Mouse (Mus musculus) cerebellum, adult 9-11 months (tissue): Measurements from ENCODE around the gene Hist1h2bh.

Experiments
- DNase-seq: peaks from one replicate; pipeline ENCODE4 v3.0.0; 2022

The Hist1h2bh gene

DNA sequence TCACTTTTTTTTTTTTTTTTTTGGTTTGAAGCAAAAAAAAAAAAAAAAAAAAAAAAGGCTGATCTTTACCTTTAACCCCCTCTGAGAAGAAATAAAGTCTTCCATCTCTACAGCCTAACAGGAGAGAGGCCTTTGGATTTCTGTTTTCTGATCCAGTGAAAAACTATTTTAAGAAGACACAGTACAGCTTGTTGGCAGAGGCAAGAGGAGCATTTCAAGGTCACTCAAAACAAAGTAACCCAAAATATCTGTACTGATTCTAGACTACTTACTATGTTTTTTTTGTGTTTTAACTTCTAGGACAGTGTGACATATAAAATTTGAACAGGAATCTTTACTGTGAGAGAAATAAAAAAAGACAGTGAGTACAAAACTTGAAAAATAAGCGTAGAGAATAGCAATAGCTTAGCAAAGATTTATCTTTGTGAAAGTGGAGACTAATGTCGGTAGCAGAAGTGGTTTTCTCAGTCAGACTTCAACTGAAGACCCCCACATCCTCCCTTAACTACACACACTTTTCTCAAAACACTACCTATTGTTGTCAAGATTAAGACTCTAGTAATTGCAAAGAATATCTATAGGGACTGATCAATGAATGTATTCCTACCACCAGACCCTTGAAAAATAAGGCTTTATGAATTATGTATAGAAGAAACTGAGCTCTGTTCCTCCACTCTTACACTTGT, 13.6 kb downstream of the Hist1h2bh start:
- no peak for DNase-seq

DNA sequence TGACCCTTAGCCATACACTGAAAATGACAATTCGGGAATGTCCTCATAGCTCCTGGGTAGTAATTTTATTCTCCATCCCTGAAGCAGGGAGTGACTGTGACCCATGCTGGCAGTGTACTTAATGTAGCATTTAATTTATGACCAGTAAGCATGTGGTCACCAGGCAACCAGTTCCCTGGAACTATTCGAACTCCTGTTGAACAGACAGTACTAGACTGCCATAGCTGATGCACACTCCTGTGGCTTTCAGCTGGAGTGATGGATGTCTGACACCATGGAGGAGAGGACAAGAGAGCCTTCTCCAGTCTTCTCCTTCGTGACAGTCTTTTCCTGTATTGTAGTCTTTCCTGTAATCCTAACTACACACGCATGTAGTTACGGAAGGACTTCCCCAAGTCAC, 14.2 kb downstream of the Hist1h2bh start:
- no peak for DNase-seq

DNA sequence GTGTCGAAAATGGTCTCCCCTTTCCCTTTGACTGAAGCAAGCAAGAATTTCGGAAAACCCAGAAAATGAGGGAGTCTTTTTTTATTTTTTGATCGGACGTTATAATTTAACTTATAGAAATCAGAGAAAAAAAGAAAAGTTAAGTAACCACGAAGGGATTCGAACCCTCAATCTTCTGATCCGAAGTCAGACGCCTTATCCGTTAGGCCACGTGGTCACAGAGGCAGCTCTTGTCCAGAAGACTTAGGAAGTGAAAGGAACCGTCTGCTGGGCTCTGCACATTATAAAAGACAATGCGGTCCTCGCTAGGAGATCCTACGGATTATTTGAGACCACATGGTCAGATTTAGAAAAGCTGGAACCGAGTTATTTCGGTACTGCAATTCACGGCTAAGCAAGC, 16.9 kb downstream of the Hist1h2bh start:
- peak; percentile 89 for DNase-seq

DNA sequence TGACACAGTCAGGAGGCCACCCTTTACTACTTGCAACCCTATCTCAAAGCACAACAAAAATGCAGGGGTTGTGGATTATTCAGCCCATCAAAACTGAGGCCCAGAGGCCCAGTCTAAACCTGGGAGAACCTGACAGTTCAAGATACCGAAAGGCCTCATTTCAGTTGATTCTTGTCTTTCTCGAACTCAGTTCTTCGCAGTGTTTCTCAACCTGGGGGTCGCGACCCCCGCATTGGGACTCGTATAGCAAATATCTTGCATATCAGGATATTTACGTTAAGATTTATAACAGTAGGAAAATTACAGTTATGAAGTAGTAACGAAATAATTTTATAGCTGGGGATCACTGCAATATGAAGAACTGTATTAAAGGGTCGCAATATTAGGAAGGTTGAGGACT, 17.3 kb downstream of the Hist1h2bh start:
- DNase-seq, result no peak

DNA sequence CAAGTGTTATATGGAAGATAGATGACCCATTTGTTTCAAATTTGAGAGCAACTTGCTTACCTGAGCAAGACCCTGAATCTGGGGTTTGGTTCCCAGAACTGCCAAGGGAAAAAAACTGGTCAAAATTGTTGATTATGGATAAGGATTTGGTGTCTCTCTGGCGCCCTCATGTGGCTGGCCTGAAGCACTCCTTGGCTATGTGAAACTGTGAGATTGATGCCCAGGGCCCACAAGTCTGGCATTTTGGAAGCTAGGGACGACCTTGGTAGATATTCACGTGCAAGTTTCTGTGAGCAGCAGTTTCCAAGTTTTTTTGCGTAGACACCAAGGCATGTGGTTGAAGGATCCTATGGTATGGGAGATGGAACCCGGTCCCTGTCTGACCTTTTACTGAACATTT, 18.5 kb downstream of the Hist1h2bh start:
- DNase-seq, result peak; percentile 70

DNA sequence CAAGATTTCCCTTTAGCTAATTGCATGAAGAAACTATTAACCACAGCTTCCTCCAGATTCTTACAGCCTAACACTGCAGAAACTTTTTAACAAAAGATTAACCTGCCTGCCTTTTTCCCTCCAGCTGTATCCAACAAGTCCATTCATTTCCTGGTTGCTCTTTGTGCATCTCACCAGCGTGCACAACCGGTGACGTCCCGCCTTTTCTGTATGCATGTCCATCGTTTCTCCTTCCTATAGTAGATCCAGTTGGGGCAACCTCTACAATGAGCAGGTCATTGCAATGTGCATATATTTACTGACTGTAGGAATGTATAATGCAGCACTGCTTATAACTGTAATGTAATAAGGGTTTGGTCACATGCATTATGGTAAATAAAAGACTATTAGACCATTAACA, 19.2 kb downstream of the Hist1h2bh start:
- no peak for DNase-seq

DNA sequence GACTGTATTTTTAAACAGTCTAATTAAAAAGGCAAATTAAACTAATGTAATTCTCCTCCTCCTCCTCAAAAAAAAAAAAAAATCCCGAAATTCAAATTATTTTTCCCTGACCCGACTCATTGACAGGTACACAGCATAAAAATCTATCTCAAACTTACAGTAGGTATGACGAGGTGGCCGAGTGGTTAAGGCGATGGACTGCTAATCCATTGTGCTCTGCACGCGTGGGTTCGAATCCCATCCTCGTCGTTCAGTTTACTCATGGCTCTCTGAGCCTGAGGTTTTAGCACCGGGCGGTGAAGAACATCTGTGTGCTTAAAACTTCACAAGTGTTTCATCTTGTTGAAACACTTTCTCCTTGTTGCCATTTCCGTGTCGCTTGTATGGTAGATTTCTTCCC, 21.5 kb downstream of the Hist1h2bh start:
- DNase-seq, result peak; percentile 70

DNA sequence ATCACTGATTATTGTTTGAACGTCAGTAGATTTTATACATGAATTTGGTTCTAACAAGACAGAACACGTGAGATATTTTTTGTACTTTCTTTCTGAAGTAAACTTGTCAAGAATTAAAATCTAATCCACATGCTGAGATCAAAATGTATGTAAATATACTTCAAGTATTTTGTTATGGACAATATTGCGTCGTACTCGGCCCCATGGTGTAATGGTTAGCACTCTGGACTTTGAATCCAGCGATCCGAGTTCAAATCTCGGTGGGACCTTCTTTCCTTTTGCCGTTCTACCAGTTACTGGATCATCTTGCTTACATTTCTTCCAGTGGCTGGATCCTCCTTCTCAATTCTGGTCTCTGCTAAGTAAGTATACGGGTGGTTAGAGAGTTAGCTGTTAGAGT, 23.8 kb downstream of the Hist1h2bh start:
- peak; percentile 77 for DNase-seq

DNA sequence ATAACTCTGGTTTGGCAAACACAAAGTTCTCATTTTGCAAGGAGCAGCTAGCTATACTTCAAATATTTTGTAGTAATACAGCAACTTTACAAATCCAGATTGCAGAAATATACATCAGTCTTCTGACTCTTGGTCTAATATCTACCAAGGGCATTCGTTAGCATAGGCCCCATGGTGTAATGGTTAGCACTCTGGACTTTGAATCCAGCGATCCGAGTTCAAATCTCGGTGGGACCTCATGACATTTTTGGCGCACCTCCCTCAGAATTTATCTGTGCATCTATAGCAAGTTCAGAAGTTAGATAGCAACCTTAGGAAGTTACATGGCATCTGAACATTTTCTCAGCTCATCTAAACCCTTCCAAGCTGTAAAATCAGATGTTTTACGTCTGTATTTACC, 24.3 kb downstream of the Hist1h2bh start:
- peak; percentile 77 for DNase-seq

DNA sequence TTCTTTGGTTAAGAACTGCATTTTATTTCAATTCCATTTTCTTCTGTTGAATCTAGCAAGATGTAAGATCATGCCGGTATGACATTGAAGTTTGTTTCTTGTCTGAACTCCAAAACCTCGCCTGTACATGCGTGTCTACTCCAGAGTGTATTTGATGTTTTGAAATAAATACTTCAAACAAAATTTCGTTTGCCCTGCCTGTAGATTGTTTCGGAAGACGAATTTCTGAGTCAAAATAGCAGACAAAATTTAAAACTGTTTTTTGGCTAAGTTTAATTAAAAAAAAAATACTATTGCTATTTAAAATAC, 24.9 kb downstream of the Hist1h2bh start:
- DNase-seq, result no peak

DNA sequence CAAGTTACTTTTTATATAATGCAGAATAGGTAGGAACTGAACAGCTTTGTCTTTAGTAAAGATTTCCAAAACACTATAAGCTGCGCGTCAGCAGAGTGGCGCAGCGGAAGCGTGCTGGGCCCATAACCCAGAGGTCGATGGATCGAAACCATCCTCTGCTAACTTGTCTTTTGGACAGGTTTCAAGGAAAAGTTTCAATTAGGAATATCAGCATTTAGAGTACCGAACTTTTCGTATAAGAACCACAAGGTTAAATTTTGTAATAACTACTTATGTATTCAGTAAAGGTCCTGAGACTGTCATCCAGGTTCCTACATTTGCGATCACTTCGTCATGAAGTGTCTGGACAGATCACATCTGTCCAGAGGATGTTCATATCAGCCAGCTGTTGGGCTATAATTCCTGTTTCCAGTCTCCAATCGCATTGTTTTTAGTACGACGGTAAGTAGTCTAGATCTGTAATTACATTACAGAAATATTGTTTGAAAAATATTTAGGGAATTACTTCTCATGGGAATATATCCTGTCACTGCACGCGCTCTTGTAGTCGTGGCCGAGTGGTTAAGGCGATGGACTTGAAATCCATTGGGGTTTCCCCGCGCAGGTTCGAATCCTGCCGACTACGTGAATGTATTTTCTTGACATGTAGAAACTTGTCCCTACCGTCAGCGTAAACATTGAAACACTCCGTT, 25.4 kb downstream of the Hist1h2bh start:
- DNase-seq, result peak; percentile 85

DNA sequence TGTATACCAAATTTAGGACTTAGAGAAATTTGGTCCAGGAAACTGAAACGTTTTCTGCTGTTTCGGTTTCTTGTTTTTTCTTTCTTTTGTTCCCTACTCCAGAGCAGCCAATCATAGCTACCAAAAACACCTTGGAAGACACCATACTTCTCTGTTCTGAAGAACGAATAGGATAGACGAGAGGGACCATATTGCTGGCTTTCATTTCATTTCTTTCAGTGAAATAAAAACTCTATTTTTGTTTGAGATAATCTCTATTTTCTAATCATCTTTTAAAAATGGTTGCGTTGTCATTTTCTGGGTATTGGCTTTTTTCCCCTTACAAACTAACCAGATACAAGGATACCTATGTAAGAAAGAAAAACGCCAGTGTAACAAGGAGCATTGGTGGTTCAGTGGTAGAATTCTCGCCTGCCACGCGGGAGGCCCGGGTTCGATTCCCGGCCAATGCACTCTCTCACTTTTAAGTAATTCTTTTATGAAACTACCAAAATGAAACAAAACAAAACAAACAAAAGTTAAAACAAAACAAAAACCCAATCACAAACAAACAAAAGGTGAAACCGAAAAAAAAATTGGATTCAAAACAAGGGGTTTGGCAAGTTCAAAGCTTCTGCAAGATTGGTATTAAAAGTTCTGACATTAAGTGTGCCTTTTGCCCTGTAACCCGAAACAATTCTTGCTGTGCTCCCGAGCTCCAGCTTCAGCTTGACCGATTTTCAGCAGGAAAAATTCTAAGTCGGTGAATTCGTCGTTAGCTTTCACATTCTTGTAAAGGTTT, 26.2 kb downstream of the Hist1h2bh start:
- peak; percentile 60 for DNase-seq

DNA sequence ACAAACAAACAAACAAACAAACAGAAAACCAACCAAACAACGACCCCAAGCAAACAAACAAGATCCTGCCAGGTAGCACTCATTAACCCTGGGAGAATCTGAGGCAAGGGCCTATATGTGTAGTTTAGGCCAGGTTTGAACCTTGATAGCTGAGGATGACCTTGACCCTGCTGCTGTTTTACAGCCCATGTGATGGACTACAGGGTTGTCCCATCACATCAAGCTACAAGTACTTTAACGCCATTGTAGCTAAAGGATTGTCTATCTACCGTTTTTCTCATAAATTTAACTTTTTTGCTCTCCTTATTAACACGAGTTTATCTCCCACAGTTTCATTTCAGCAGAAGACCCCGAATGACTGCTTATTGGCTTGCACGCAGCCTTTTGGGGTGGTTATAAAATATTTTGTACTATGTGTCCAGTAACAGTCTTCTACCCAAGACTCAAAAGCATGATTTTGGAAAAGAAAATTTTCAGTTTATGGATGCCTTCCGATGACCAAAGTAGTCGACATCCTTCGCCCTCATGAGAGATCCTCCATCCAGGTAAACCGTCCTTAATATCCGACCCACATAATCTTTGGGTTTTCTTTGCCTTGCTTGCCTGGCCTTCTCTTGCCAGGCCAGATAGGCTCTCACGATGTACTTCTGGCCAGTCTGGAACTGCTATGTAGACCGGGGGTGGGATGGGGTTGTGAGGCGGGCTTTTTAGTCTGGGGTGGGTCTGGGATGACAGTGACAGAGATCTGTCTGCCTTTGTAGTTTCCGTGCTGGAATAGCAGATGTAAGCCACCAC, 27.2 kb downstream of the Hist1h2bh start:
- DNase-seq, result no peak

DNA sequence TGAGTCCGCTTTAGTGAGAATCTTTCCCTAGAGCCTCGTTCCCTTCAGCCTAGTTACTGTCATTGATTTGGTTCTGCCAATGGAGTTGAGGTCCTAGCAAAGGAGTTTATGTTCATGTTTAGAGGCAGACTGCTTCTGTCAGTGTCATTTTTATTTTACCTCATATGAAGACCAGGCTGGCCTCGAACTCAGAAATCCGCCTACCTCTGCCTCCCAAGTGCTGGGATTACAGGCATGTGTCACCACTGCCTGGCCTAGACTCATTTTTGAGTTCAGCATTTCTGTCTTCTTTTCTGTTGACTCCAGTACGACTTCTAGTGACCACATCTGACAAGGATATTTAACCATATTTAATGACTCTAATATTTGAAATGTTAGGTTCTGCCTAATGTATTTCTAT, 27.9 kb downstream of the Hist1h2bh start:
- no peak for DNase-seq

DNA sequence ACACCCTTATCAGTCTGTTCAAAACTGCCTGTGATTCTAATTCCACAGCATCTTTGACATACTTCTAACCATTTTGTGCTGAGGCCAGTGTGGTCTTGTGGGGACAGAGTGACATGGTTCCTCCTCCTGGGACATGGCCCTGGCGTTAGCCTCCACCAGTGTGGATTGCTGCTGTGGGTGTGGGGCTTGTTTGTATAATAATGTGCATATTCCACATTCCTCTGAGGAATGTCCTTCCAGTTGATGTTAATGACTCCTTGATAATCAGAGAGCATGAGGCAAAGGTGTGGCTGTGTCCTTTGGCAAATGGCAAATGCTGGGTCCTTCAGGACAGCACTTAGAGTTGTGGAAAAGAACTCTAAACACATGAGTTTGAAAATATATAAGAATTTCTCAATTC, 29.7 kb downstream of the Hist1h2bh start:
- DNase-seq, result no peak

DNA sequence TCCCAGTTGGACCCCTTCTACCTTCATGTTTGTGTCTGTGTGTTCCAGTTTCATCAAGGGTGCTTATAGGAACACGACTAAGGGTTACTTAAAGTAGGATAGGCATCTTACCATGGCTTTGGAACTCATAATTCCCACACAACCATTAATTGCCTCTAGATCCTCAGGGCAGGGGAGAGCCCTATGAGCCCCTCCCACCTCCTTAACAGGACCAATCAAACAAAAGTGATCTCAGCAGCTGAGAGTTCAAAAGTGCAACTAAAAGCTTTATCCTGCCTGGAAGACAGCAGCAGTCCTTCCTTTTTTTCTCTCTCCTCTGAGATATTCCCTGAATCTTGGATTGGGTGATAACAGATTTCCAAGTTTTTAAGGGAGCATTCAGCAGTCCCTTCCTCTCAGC, 33.1 kb downstream of the Hist1h2bh start:
- DNase-seq, result no peak

DNA sequence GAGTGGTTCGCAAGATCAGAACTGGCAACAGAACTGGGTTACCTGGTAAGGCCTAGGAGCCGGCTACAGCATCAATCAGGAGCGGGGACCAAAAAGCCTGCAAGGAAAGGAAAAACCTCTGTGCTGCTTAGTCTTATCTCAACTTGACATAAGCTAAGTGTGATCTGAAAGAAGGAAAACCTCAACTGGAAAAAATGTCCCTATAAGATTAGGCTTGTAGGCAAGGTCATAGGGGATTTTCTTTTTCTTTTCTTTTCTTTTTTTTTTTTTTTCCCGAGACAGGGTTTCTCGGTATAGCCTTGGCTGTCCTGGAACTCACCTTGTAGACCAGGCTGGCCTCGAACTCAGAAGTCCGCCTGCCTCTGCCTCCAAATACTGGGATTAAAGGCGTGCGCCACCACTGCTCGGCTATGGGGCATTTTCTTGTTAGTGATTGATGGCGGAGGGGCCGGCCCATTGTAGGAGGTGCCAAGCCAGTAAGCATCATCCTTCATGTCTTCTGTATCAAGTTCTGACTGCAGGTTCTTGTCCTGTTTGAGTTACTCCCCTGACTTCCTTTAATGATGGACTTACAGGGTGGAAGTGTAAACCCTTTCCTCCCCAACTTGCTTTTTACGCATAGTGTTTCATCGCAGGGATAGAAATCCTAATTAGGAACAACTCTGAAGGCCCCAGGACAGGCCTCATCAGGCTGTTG, 36.2 kb downstream of the Hist1h2bh start:
- no peak for DNase-seq

DNA sequence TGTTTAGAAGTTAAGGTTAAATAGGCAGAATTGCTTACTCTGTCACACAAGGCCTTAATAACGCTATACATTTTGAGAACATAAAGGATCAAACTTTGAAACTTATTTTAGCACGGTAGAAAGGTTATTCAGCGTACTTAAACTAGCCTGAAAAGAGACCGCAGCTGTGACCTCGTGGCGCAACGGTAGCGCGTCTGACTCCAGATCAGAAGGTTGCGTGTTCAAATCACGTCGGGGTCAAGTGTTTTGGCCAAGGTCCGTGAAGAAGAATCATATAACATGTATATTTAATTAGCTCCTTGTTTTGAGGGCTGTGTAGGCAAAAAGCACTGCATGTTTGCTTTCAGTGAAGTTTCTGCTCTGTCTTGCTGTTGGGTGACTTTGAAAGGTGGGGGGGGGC, 36.8 kb downstream of the Hist1h2bh start:
- no peak for DNase-seq

DNA sequence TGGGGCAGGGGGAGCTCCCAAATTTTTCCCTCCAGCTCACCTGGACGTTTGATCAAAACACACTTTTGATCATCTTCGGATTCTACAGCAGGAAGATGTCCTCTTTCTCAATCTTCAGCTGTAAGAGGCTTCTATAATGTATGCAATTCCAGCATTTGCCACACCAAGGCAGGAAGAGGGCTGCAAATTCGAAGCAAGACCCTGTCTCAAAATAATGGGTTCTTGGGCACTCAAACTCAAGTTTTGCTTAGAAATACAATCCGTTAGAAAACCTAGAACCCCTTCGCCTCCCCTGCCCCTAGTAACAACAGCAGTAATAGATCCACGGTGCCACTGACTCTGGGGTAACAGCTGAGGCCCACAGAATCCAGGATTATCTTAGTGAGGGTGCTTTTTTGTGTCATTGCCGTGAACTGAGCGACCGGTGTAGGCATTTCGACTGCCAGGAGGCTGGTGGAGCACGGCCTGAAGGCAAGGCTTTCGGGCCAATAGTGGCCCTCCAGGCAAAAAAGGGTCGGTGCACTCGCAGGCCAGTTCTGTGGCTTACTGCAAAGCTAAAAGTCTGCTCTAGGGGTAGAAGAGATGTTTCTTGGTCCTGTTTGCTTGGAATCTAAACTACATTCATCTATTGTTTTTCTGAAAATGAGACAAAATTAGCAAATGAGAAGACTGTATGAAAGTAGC, 37.4 kb downstream of the Hist1h2bh start:
- no peak for DNase-seq

DNA sequence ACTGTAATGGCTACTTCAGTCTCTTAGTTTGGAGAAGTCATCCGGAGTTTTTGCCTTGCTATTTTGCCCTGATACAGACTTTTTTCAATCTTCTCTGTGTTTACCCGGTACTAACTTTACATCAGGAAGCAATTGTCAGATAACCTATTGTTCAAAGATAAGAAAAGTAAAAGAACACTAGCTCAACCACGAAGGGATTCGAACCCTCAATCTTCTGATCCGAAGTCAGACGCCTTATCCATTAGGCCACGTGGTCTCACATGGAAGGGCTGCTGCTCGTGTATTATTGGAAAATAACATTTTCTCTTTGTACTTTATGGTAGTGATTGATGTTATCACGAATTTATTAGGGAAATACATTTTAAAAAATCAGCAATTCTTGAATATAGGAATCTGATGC, 39.4 kb downstream of the Hist1h2bh start:
- DNase-seq, result no peak

DNA sequence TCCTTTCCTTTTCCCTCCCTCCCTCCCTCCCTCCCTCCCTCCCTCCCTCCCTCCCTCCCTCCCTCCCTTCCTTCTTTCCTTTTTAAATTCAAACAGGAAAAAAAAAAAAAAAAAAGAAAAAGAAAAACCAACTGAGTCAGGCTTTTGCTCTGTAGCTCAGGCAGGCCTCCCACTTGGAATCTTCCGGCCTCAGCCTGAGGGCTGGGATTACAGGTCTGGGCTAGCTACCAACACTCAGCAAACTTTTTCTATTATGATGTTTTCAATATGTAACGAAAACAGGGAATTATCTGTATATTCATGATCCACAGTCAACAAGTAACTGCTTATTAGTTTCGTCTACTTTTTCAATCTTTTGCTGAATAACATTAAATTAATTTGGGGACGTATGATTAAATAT, 40.3 kb downstream of the Hist1h2bh start:
- DNase-seq, result no peak

DNA sequence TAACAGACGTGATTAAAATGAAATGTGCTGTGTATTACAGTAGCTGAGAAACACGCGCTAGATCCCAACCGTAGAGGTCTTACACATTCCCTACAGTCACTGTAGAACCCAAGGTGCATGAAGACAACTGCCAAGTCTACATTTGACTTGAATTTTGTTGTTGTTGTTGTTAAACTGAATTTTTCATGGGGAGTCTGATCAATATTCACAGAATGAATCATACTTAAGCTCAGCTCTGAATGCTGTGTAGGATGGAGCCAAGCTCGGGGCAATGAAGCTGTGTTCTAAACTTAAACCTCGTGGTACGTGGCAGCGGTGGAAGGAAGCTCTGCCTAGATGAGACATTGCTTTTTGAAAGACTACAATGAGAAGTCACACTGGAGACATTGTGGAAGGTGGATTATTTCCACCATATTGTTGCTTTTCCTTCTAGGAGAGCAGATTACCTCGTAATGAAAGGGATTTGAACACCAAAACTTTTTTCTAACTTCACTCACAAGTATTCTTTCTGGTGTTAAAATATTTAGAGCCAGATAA, 41.1 kb downstream of the Hist1h2bh start:
- DNase-seq, result no peak
